Mouse (Mus musculus): ENCODE data around the gene Cyb5r3. TPM values are rescaled to one million over a fixed set of nuclear protein-coding genes. Genes with fewer than 3 reads are reported as not detected.

Cyb5r3 gene
- polyA plus RNA-seq, 1 experiment, result 707 TPM

- Histone ChIP-seq H3K36me3 (ENCODE audit: control insufficient read depth, insufficient read depth) (peaks cover 46% of the 10 kb centered on the region), H3K27me3 (ENCODE audit: control insufficient read depth, insufficient read depth, insufficient read length) (no peaks in the 10 kb centered on the region), H3K4me3 (peak within 1 kb of the TSS; percentile 84), H3K4me2 (ENCODE audit: low read depth) (peak within 1 kb of the TSS; percentile 94), H3ac (ENCODE audit: control insufficient read depth, insufficient read length) (peak within 1 kb of the TSS; percentile 50), H3K79me2 (ENCODE audit: control insufficient read depth, insufficient read depth) (peaks cover 25% of the 10 kb centered on the region)
- no peak for TF ChIP-seq REST (IDR thresholded peaks at IDR 0.05; ENCODE audit: insufficient read depth, insufficient read length)
- TF ChIP-seq MYOG (IDR thresholded peaks at IDR 0.05; ENCODE audit: control insufficient read depth in 1 of 3, insufficient read depth in 1 of 3, insufficient read length in 2 of 3, low read depth in 2 of 3), result peak in 1 of 3 experiments; percentile 33
- TF ChIP-seq CEBPB (IDR thresholded peaks at IDR 0.05; ENCODE audit: insufficient read depth, poor library complexity, severe bottlenecking), result no peak
- TF ChIP-seq SRF (IDR thresholded peaks at IDR 0.05; ENCODE audit: control insufficient read depth, insufficient read length, low read depth), result peak; percentile 66
- no peak for TF ChIP-seq E2F4 (IDR thresholded peaks at IDR 0.05; ENCODE audit: insufficient read depth)
- no peak for TF ChIP-seq TCF3 (IDR thresholded peaks at IDR 0.05; ENCODE audit: insufficient read length, low read depth)
- no peak for TF ChIP-seq TCF12 (IDR thresholded peaks at IDR 0.05; ENCODE audit: insufficient read depth, poor library complexity, severe bottlenecking)
- no peak for TF ChIP-seq MAX (IDR thresholded peaks at IDR 0.05; ENCODE audit: low read depth)
- TF ChIP-seq MYOD1 (IDR thresholded peaks at IDR 0.05; ENCODE audit: control insufficient read depth in 1 of 3, insufficient read length in 2 of 3, low read depth in 2 of 3), result peak in 1 of 3 experiments; percentile 28
- peak; percentile 88 for TF ChIP-seq POLR2AphosphoS2 (IDR thresholded peaks at IDR 0.05; ENCODE audit: insufficient read length, low read depth)
- TF ChIP-seq USF1 (IDR thresholded peaks at IDR 0.05; ENCODE audit: low read depth), result peak; percentile 59
- TF ChIP-seq POLR2A (IDR thresholded peaks at IDR 0.05; ENCODE audit: insufficient read length, low read depth), result peak; percentile 82
These were observed 49.7 kb downstream of the Cyb5r3 start, which contains the start of gene Rrp7a for GRCm38 (mm10) chr15:83122566-83123145. Rrp7a (minus strand) TSS chr15:83122801.

- peaks cover 25% of the 10 kb centered on the region for H3K79me2 ChIP-seq (ENCODE audit: control insufficient read depth, insufficient read depth)
- H3K4me2 ChIP-seq (ENCODE audit: low read depth), result peak overlapping the region; percentile 94
- peaks cover 45% of the 10 kb centered on the region for H3K36me3 ChIP-seq (ENCODE audit: control insufficient read depth, insufficient read depth)
- H3ac ChIP-seq (ENCODE audit: control insufficient read depth, insufficient read length), result peak overlapping the region; percentile 50
- TF ChIP-seq REST (IDR thresholded peaks at IDR 0.05; ENCODE audit: insufficient read depth, insufficient read length) (no peak), TCF12 (IDR thresholded peaks at IDR 0.05; ENCODE audit: insufficient read depth, poor library complexity, severe bottlenecking) (no peak), TCF3 (IDR thresholded peaks at IDR 0.05; ENCODE audit: insufficient read length, low read depth) (no peak), MYOD1 (IDR thresholded peaks at IDR 0.05; ENCODE audit: control insufficient read depth in 1 of 3, insufficient read length in 2 of 3, low read depth in 2 of 3) (peak in 1 of 3 experiments; percentile 32), MAX (IDR thresholded peaks at IDR 0.05; ENCODE audit: low read depth) (no peak), E2F4 (IDR thresholded peaks at IDR 0.05; ENCODE audit: insufficient read depth) (no peak), USF1 (IDR thresholded peaks at IDR 0.05; ENCODE audit: low read depth) (no peak), CEBPB (IDR thresholded peaks at IDR 0.05; ENCODE audit: insufficient read depth, poor library complexity, severe bottlenecking) (no peak), POLR2AphosphoS2 (IDR thresholded peaks at IDR 0.05; ENCODE audit: insufficient read length, low read depth) (no peak), MYOG (IDR thresholded peaks at IDR 0.05; ENCODE audit: control insufficient read depth in 1 of 3, insufficient read depth in 1 of 3, insufficient read length in 2 of 3, low read depth in 2 of 3) (peak in 2 of 3 experiments; percentile 13 to 19), POLR2A (IDR thresholded peaks at IDR 0.05; ENCODE audit: insufficient read length, low read depth) (no peak), SRF (IDR thresholded peaks at IDR 0.05; ENCODE audit: control insufficient read depth, insufficient read length, low read depth) (no peak)
- H3K27me3 ChIP-seq (ENCODE audit: control insufficient read depth, insufficient read depth, insufficient read length), result no peaks in the 10 kb centered on the region
- peak overlapping the region; percentile 84 for H3K4me3 ChIP-seq
These were observed 50.5 kb downstream of the Cyb5r3 start for GRCm38 (mm10) chr15:83121709-83122565.

GRCm38 (mm10) chr15:83118360-83118759 lies 54.0 kb downstream of the Cyb5r3 start:
- Histone ChIP-seq H3K27me3 (ENCODE audit: control insufficient read depth, insufficient read depth, insufficient read length) (no peaks in the 10 kb centered on the region), H3K4me2 (ENCODE audit: low read depth) (no peak overlapping the region), H3K36me3 (ENCODE audit: control insufficient read depth, insufficient read depth) (peaks cover 27% of the 10 kb centered on the region), H3K79me2 (ENCODE audit: control insufficient read depth, insufficient read depth) (peaks cover 25% of the 10 kb centered on the region), H3K4me3 (no peak overlapping the region), H3ac (ENCODE audit: control insufficient read depth, insufficient read length) (no peak overlapping the region)
- TF ChIP-seq MYOG (IDR thresholded peaks at IDR 0.05; ENCODE audit: control insufficient read depth in 1 of 3, insufficient read depth in 1 of 3, insufficient read length in 2 of 3, low read depth in 2 of 3) (no peak), TCF12 (IDR thresholded peaks at IDR 0.05; ENCODE audit: insufficient read depth, poor library complexity, severe bottlenecking) (no peak), POLR2A (IDR thresholded peaks at IDR 0.05; ENCODE audit: insufficient read length, low read depth) (no peak), E2F4 (IDR thresholded peaks at IDR 0.05; ENCODE audit: insufficient read depth) (no peak), POLR2AphosphoS2 (IDR thresholded peaks at IDR 0.05; ENCODE audit: insufficient read length, low read depth) (peak; percentile 34), CEBPB (IDR thresholded peaks at IDR 0.05; ENCODE audit: insufficient read depth, poor library complexity, severe bottlenecking) (no peak), USF1 (IDR thresholded peaks at IDR 0.05; ENCODE audit: low read depth) (no peak)

GRCm38 (mm10) chr15:83115071-83115470 lies 57.3 kb downstream of the Cyb5r3 start:
- no peak overlapping the region for H3K4me2 ChIP-seq (ENCODE audit: low read depth)
- TF ChIP-seq TCF12 (IDR thresholded peaks at IDR 0.05; ENCODE audit: insufficient read depth, poor library complexity, severe bottlenecking), result no peak
- no peak for TF ChIP-seq POLR2A (IDR thresholded peaks at IDR 0.05; ENCODE audit: insufficient read length, low read depth)
- TF ChIP-seq MYOD1 (IDR thresholded peaks at IDR 0.05; ENCODE audit: control insufficient read depth in 1 of 3, insufficient read length in 2 of 3, low read depth in 2 of 3), result no peak
- TF ChIP-seq CEBPB (IDR thresholded peaks at IDR 0.05; ENCODE audit: insufficient read depth, poor library complexity, severe bottlenecking), result no peak
- no peak for TF ChIP-seq POLR2AphosphoS2 (IDR thresholded peaks at IDR 0.05; ENCODE audit: insufficient read length, low read depth)
- no peak for TF ChIP-seq E2F4 (IDR thresholded peaks at IDR 0.05; ENCODE audit: insufficient read depth)
- TF ChIP-seq TCF3 (IDR thresholded peaks at IDR 0.05; ENCODE audit: insufficient read length, low read depth), result no peak
- no peak for TF ChIP-seq MYOG (IDR thresholded peaks at IDR 0.05; ENCODE audit: control insufficient read depth in 1 of 3, insufficient read depth in 1 of 3, insufficient read length in 2 of 3, low read depth in 2 of 3)
- no peak for TF ChIP-seq MAX (IDR thresholded peaks at IDR 0.05; ENCODE audit: low read depth)
- no peaks in the 10 kb centered on the region for H3K27me3 ChIP-seq (ENCODE audit: control insufficient read depth, insufficient read depth, insufficient read length)
- peaks cover 7% of the 10 kb centered on the region for H3K79me2 ChIP-seq (ENCODE audit: control insufficient read depth, insufficient read depth)
- H3K36me3 ChIP-seq (ENCODE audit: control insufficient read depth, insufficient read depth), result peaks cover 18% of the 10 kb centered on the region
- no peak overlapping the region for H3K4me3 ChIP-seq
- no peak overlapping the region for H3ac ChIP-seq (ENCODE audit: control insufficient read depth, insufficient read length)
